Mouse (Mus musculus): ENCODE measurements at regions not wholly inside any gene's neighbourhood (a gene's known extent, or its start where the extent isn't known, plus 50 kb on each side); places are given as distances from the start of the nearest gene placed in this dataset.

DNA sequence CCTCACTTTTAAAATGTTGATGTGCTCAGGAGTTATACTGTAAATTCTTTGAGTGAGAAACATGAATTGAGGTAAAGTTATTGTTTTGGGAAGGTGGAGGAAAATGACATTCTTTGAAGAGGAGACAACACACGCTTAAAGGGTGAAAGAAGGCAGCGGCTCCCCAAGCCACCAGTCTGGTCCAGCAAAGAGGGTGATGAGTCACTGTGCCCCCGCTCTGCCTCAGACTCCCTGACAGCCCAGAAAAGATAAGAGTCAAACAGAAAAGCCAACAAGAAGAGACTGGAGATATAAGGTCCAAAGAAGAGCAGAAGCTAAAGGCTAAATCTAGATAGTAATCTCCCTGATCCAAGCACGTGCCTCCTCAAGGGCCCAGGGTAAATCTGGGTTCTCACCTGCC lies 288.1 kb upstream of the Irx4 start:
- Histone ChIP-seq H3K4me3 (no peak overlapping the region), H3K27ac (no peak overlapping the region)
- no peak for DNase-seq (ENCODE audit: extremely low spot score in 1 of 2, low spot score in 2 of 2)
- intact Hi-C loops (cut with DNase I), result no loop called here
- TF ChIP-seq CTCF (IDR thresholded peaks at IDR 0.05), result no peak

DNA sequence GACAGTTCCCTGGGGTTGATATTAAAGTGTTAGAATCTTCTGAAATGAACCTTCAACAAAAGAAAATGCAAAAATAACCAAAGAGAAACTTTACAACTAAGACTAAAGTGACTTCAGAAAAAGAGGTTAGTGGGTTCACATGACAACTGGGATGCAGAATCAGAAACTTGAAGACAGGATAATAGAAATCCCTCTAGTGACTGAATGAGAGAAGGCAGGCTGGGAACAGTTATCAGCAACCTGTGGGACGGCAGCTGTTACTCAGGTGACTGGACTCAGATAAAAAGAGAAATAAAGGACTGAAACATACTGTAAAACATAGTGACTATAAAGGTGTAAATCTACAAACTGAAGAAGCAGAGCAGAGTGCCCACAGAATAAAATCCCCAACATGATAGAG lies 287.4 kb upstream of the Irx4 start:
- TF ChIP-seq CTCF (IDR thresholded peaks at IDR 0.05), result peak; percentile 16; the same call in 1 of the 2 replicates
- H3K4me3 ChIP-seq, result no peak overlapping the region
- no peak for DNase-seq (ENCODE audit: extremely low spot score in 1 of 2, low spot score in 2 of 2)
- intact Hi-C loops (cut with DNase I), result no loop called here
- H3K27ac ChIP-seq, result no peak overlapping the region

GRCm38 (mm10) chr13:72977213-72977612 lies 283.1 kb upstream of the Irx4 start:
- TF ChIP-seq CTCF (IDR thresholded peaks at IDR 0.05), result no peak

DNA sequence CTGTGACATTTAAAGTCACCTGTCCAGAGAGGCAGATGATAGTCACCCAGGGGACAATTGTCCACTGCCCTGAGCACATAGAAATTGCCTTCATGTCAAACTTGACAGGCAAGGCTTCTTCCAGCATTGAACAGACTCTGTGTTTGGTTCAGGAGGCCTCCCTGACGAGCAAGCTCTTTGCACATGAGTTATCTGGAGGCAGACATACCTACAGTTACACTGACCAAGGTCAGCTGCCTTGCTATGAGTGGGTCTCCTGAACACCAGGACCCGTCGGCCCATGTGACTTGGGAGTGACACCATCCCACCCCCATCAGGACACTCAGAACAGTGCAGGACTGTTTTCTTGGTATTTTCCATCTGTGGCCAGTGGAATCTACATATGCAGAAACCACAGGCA lies 282.3 kb upstream of the Irx4 start:
- no peak overlapping the region for H3K4me3 ChIP-seq
- DNase-seq (ENCODE audit: extremely low spot score in 1 of 2, low spot score in 2 of 2), result no peak
- H3K27ac ChIP-seq, result no peak overlapping the region
- intact Hi-C loops (cut with DNase I), result no loop called here
- no peak for TF ChIP-seq CTCF (IDR thresholded peaks at IDR 0.05)

More at GRCm38 (mm10) chr13:72977213-72977612, 283.1 kb upstream of the Irx4 start:
- DNase-seq (ENCODE audit: extremely low spot score in 1 of 2, low spot score in 2 of 2), result no peak
- H3K4me3 ChIP-seq, result no peak overlapping the region
- no peak overlapping the region for H3K27ac ChIP-seq
- intact Hi-C loops (cut with DNase I), result no loop called here

DNA sequence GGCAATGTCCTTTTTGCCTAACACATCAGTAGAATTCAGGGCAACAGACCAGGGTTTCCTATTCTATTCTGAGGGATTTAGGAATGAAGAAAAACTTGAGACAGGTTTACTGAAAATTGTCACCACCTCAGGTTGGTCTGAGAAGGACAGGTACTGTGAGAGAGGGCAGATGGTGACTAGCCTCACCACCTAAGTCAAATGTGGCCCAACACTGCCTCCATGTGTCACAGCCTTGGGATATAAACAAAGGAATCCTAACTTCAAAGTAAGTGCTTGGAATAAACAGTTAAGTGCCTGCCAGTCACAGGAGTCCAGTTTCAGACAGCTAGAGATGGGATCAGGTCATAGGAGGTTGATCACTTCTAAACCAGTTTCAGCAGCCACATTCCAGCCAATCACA lies 281.3 kb upstream of the Irx4 start:
- intact Hi-C loops (cut with DNase I), result no loop called here
- no peak; the same call in 1 of the 2 replicates for TF ChIP-seq CTCF (IDR thresholded peaks at IDR 0.05)
- DNase-seq (ENCODE audit: extremely low spot score in 1 of 2, low spot score in 2 of 2), result no peak

GRCm38 (mm10) chr13:72992589-72993409 lies 267.5 kb upstream of the Irx4 start:
- DNase-seq (ENCODE audit: extremely low spot score in 1 of 2, low spot score in 2 of 2), result no peak
- intact Hi-C loops (cut with DNase I), result no loop called here
- Histone ChIP-seq H3K27ac (no peak overlapping the region), H3K4me3 (no peak overlapping the region)
- TF ChIP-seq CTCF (IDR thresholded peaks at IDR 0.05), result no peak

More for the DNA sequence above, 281.3 kb upstream of the Irx4 start:
- Histone ChIP-seq H3K27ac (no peak overlapping the region), H3K4me3 (no peak overlapping the region)

DNA sequence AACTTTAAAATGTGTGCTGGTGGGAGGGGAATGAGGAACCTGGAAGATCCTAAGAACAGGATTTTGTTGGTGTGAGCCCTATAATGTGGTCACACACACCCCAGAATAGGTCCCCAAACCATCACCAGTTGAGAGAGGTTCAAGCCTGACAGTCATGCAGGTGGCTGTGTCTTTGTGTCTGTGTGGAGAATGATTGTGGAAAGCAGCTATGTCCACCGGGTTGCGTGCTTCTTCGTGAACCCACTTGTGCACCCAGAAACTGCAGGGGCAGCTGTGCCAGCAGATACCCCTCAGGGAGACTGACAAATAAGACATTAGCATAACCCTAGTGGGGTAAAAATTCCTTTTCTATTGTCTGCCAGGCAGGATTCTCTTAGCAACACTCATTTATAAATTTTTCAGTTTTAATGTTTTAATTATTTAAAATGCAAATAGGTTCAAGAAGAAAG lies 266.8 kb upstream of the Irx4 start:
- DNase-seq (ENCODE audit: extremely low spot score in 1 of 2, low spot score in 2 of 2), result no peak
- intact Hi-C loops (cut with DNase I), result no loop called here
- TF ChIP-seq CTCF (IDR thresholded peaks at IDR 0.05), result no peak

GRCm38 (mm10) chr13:72994538-72994937 lies 265.7 kb upstream of the Irx4 start:
- Histone ChIP-seq H3K4me3 (no peak overlapping the region), H3K27ac (no peak overlapping the region)
- intact Hi-C loops (cut with DNase I), result no loop called here
- no peak for DNase-seq (ENCODE audit: extremely low spot score in 1 of 2, low spot score in 2 of 2)
- no peak for TF ChIP-seq CTCF (IDR thresholded peaks at IDR 0.05)

More for the DNA sequence above, 266.8 kb upstream of the Irx4 start:
- Histone ChIP-seq H3K4me3 (no peak overlapping the region), H3K27ac (no peak overlapping the region)

DNA sequence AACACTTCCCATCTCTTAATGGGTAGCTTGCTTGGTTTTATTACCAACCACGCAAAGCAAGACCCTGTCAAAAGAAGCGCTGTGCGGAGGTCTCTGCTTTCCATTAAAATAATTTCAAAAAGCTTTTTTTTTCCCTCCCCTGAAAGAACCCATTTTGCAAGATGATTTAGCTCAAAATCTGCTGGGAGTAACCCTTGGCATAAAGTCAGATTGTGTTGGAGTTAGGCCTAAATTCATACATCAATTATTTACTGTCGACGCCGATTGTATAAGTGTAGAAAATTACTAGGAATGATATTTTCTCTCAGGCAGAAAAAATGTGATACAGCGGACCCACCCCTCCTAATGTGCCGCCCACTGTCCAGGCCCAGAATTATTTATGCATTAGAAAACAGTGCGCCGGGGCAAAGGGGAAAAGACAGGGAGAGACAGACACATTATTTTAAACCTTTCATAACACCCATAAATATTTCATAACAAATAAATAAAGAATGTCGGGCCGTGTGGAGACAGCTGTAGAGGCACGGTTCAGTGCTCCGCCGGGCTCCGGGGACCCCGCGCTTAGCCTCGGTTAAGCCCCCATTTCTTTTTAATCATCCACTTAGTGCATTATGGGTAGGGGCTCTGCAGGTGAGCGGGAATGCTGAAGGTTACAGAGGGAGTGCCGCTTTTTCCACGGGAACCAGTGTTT lies 251.3 kb upstream of the Irx4 start:
- Histone ChIP-seq H3K27ac (no peak overlapping the region), H3K4me3 (no peak overlapping the region)
- no peak for TF ChIP-seq CTCF (IDR thresholded peaks at IDR 0.05)
- DNase-seq (ENCODE audit: extremely low spot score in 1 of 2, low spot score in 2 of 2), result no peak
- intact Hi-C loops (cut with DNase I), result no loop called here

- DNase-seq (ENCODE audit: extremely low spot score in 1 of 2, low spot score in 2 of 2), result no peak
- no peak for TF ChIP-seq CTCF (IDR thresholded peaks at IDR 0.05)
- intact Hi-C loops (cut with DNase I), result no loop called here
- Histone ChIP-seq H3K27ac (no peak overlapping the region), H3K4me3 (no peak overlapping the region)
Measured at GRCm38 (mm10) chr13:73009547-73010475, 250.5 kb upstream of the Irx4 start.

GRCm38 (mm10) chr13:73019181-73019580 lies 241.1 kb upstream of the Irx4 start:
- Histone ChIP-seq H3K4me3 (no peak overlapping the region), H3K27ac (no peak overlapping the region)
- TF ChIP-seq CTCF (IDR thresholded peaks at IDR 0.05), result no peak
- intact Hi-C loops (cut with DNase I), result no loop called here
- no peak for DNase-seq (ENCODE audit: extremely low spot score in 1 of 2, low spot score in 2 of 2)
